Mouse (Mus musculus) kidney, postnatal 36 days (tissue): ENCODE data around the gene Gm3033.
"Not testable (repeated sequence)": the region's sequence is repeated elsewhere in the genome, so short reads cannot be mapped to it uniquely, and the experiment has no call there.

ENCODE experiments used
- DNase-seq, 2 experiments: peaks; one replicate each; pipeline ENCODE4 v3.0.0; 2021 to 2022; ENCODE audit warnings: mixed read lengths in 2 of 2

Gm3033 gene

DNA sequence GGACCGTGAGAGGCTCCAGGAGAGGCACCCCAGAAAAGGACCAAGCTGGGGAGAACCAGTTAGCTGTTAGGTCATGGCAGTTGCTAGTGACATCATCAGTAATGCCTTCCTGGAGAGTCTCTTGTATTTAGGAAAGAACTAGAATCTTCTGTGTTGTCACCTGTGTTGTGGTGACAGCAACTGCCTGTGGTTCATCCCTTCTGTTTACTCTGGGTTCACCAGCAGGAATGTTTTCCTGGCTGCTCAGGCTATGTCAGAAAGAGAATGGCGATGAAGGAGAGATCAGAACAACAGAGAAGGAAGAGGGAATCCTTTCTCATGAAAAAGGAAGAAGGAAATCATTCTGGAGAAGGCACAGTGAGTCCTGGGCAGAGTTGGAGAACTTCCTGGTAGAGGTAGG, at the start of gene Gm3033:
TSS of gene Gm3033 (plus strand) at position 301 of the 400 bp plus-strand sequence.
- DNase-seq = not testable (repeated sequence)

DNA sequence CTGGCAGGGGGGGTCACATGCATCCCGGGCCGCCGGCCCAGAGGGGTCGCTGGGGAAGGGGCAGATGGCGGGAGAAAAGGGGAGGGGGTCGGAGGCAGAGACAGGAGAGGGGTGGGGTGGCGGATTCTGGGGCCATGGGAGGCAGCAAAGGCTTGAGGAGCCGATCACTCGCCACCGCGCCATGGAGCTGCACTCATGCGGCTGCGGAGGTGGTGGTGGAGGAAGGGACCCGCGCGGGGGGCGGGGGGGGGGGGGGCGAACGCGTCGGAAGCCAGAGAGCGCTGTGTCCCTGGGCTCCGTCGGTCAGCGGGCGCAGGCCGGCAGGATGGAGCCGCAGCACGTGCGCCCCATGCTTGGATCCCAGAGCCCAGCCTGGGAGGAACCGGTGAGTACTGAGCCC, 36.3 kb upstream of the Gm3033 start, which contains the start of gene Gm3002:
TSS of gene Gm3002 (plus strand) at position 301 of the 400 bp plus-strand sequence.
- DNase-seq = not testable (repeated sequence)

DNA sequence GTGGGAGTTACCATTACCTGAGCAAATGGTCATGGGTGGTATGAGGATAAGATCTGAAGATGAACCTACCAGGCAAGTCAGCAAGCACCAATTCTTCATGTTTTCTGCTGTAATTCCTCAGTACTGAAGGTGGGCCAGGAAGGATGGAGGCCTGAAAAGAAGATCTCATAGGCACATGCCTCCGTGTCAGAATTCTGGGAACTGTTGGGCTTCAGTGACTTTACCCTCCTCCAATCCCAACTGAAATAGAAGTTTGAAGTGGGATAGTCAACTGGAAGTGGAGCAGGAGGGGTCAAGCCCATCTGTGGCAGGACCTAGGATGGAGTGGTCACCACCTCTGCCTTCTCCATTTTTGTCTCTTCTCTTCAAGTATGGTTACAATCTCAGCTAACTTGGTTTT, 37.8 kb downstream of the Gm3033 start, which contains the start of gene Gm2916:
TSS of gene Gm2916 (plus strand) at position 301 of the 400 bp plus-strand sequence.
- DNase-seq = not testable (repeated sequence)
